Mouse (Mus musculus): ENCODE measurements around the gene Ston2. TPM values are rescaled to one million over a fixed set of nuclear protein-coding genes. Genes with fewer than 3 reads are reported as not detected.
A peak's percentile ranks its signal among the peaks of the same experiment; 100 is the strongest.

Ston2 gene
- 10 to 100 TPM; 42.7 to 51.4 TPM for total RNA-seq (2021)
- long read RNA-seq, experiment 1, partial matches to known transcripts: 1 of 5 reads
- long read RNA-seq, experiment 1, other reads (novel, unspliced or antisense): 4 of 5 reads
- long read RNA-seq, experiment 2, partial matches to known transcripts: 0 of 4 reads
- long read RNA-seq, experiment 2, other reads (novel, unspliced or antisense): 4 of 4 reads

GRCm38 (mm10) chr12:91787959-91788437 lies at the start of gene Ston2:
Ston2 (minus strand) TSS chr12:91788387.
- no peak for DNase-seq

GRCm38 (mm10) chr12:91837401-91838065 lies 49.3 kb upstream of the Ston2 start:
- no peak for DNase-seq

- no peak for DNase-seq
These were observed 45.7 kb upstream of the Ston2 start for GRCm38 (mm10) chr12:91833939-91834333.

- DNase-seq: no peak
These were observed 45.2 kb upstream of the Ston2 start for GRCm38 (mm10) chr12:91833237-91833938.

GRCm38 (mm10) chr12:91831410-91831809 lies 43.2 kb upstream of the Ston2 start:
- no peak for DNase-seq

- DNase-seq: no peak
These were observed 32.3 kb upstream of the Ston2 start for GRCm38 (mm10) chr12:91820461-91820860.

- DNase-seq: no peak
These were observed 30.5 kb upstream of the Ston2 start for GRCm38 (mm10) chr12:91818726-91819125.

GRCm38 (mm10) chr12:91815990-91816389 lies 27.8 kb upstream of the Ston2 start:
- peak; percentile 48 for DNase-seq

- DNase-seq: no peak
These were observed 27.4 kb upstream of the Ston2 start for GRCm38 (mm10) chr12:91815552-91815951.

GRCm38 (mm10) chr12:91808911-91809310 lies 20.7 kb upstream of the Ston2 start:
- no peak for DNase-seq

GRCm38 (mm10) chr12:91807761-91808160 lies 19.6 kb upstream of the Ston2 start:
- DNase-seq: no peak

- DNase-seq: no peak
These were observed 18.9 kb upstream of the Ston2 start for GRCm38 (mm10) chr12:91807095-91807494.

GRCm38 (mm10) chr12:91804262-91804661 lies 16.1 kb upstream of the Ston2 start:
- DNase-seq: no peak

- no peak for DNase-seq
These were observed 15.2 kb upstream of the Ston2 start for GRCm38 (mm10) chr12:91803207-91803932.

- DNase-seq: no peak
These were observed 14.5 kb upstream of the Ston2 start for GRCm38 (mm10) chr12:91802586-91803206.

- DNase-seq: no peak
These were observed 12.7 kb upstream of the Ston2 start for GRCm38 (mm10) chr12:91800861-91801385.

GRCm38 (mm10) chr12:91799821-91800335 lies 11.7 kb upstream of the Ston2 start:
- DNase-seq: no peak

GRCm38 (mm10) chr12:91799379-91799773 lies 11.2 kb upstream of the Ston2 start:
- no peak for DNase-seq

GRCm38 (mm10) chr12:91798720-91799378 lies 10.7 kb upstream of the Ston2 start:
- no peak for DNase-seq

- DNase-seq: no peak
These were observed 8.6 kb upstream of the Ston2 start for GRCm38 (mm10) chr12:91796774-91797173.

GRCm38 (mm10) chr12:91793266-91793665 lies 5.1 kb upstream of the Ston2 start:
- no peak for DNase-seq

All from gastrocnemius, postnatal 10 days (tissue).